Mouse (Mus musculus) C2C12 (cell line): ENCODE measurements around the gene Ehd2.

ENCODE experiments used
- CTCF ChIP-seq: IDR thresholded peaks from one replicate; pipeline ENCODE4 v1.5.1; 2011; ENCODE audit not compliant: control insufficient read depth, insufficient read depth, insufficient read length
- MAX ChIP-seq: IDR thresholded peaks from one replicate; pipeline ENCODE4 v1.6.1; 2011; ENCODE audit warnings: mild to moderate bottlenecking, control low read depth

DNA sequence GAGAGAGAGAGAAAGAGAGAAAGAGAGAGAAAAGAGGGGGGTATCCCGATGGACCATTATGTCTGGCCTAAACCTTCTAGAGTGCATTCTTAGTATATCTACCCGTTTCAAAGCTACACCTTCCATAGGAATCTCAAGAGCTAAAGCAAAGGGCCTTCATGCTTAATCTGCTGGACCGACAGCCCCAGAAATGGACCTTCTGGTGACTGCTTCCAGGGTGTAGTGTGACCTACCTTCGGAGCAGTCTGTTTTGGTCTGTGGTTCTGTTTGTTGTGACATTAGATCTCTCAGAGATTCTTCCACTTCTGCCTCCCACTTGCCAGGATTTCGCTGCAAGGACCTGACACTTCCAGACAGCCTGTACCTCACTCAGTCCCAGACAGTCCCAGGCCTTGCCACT lies 56.8 kb downstream of the Ehd2 start:
- TF ChIP-seq MAX = no peak
- no peak for TF ChIP-seq CTCF
